Mouse (Mus musculus) embryonic fibroblast, embryonic 13.5 days (primary cell): ENCODE results near the gene Pi4kb. TPM values are rescaled to one million over a fixed set of nuclear protein-coding genes. Genes with fewer than 3 reads are reported as not detected.
A peak's percentile ranks its signal among the peaks of the same experiment; 100 is the strongest.
"Not testable (repeated sequence)": the region's sequence is repeated elsewhere in the genome, so short reads cannot be mapped to it uniquely, and the experiment has no call there.

Experiments used
- H3K27ac ChIP-seq: 2 replicates; pipeline ENCODE4 v1.5.1; 2012; ENCODE audit warnings: low read length, control low read depth, inconsistent platforms; ENCODE audit not compliant: insufficient read depth
- H3K4me1 ChIP-seq: 2 replicates; pipeline ENCODE4 v1.6.1; 2011; ENCODE audit warnings: low read length; ENCODE audit not compliant: control insufficient read depth, insufficient read depth
- H3K4me3 ChIP-seq: 2 replicates; pipeline ENCODE4 v1.5.1; 2011; ENCODE audit warnings: mild to moderate bottlenecking, control low read depth, low read length; ENCODE audit not compliant: insufficient read depth
- CTCF ChIP-seq: IDR thresholded peaks from 2 replicates; pipeline ENCODE4 v1.5.1; 2011; ENCODE audit warnings: mild to moderate bottlenecking, control low read depth, low read length, moderate library complexity, borderline replicate concordance; ENCODE audit not compliant: insufficient read depth
- POLR2A ChIP-seq: IDR thresholded peaks from 2 replicates; pipeline ENCODE4 v1.6.1; 2011; ENCODE audit warnings: low read depth, mild to moderate bottlenecking, control low read depth, low read length, moderate library complexity
- polyA plus RNA-seq: library from polyadenylated mRNA; stranded (reverse); fragments of >200 nt; gene quantifications from 2 replicates; pipeline ENCODE4 v1.2.4, GENCODE M21; 2011; ENCODE audit warnings: low read depth; ENCODE audit not compliant: missing spikeins, insufficient read length

Pi4kb gene
- polyA plus RNA-seq, 1 experiment, result 35.9 TPM

DNA sequence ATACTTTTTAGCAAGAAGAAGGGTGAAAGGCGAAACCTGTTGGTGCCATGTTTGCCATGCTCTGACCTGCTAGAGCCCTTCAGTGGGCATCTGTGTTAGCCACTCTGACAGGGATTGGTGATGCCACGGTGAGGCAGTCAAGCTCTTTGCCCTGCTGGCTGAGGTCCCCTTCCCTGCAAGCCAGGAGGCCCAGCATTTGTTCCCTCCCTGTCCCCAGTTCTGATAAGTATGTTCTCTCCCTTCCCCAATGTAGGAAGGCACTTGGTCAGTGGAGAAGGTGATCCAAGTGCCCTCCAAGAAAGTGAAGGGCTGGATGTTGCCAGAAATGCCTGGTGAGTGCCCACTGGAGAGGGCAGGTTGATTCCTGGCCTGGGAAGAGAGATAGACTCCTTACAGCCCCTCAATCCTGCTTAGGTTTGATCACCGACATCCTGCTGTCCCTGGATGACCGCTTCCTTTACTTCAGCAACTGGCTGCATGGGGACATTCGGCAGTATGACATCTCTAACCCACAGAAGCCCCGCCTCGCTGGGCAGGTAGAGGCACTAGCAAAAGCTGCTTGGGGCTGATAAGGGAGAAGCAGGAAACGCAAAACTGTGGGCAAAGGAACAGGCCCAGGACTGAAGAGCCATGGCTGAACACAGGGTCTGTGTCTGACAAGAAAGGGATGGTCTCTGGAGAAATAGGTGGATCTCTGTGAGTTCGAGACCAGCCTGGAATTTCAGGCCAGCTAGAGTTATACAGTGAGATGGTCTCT, 32.1 kb upstream of the Pi4kb start:
- H3K27ac ChIP-seq, H3K4me1 ChIP-seq, H3K4me3 ChIP-seq: not testable (repeated sequence)

GRCm38 (mm10) chr3:94943706-94944105, 30.8 kb upstream of the Pi4kb start:
- not testable (repeated sequence) for H3K4me1 ChIP-seq, H3K27ac ChIP-seq, H3K4me3 ChIP-seq

GRCm38 (mm10) chr3:94948066-94948614, 26.4 kb upstream of the Pi4kb start:
- H3K27ac ChIP-seq, result no peak overlapping the region
- H3K4me1 ChIP-seq, result no peaks in the 10 kb centered on the region
- no peak for TF ChIP-seq CTCF
- no peak for TF ChIP-seq POLR2A
- no peak overlapping the region for H3K4me3 ChIP-seq

GRCm38 (mm10) chr3:94949645-94950044, 24.9 kb upstream of the Pi4kb start:
- Histone ChIP-seq H3K4me1 (no peaks in the 10 kb centered on the region), H3K4me3 (no peak overlapping the region), H3K27ac (no peak overlapping the region)
- TF ChIP-seq CTCF (no peak), POLR2A (no peak)

GRCm38 (mm10) chr3:94952806-94953205, 21.7 kb upstream of the Pi4kb start:
- Histone ChIP-seq H3K4me3 (peak overlapping the region; percentile 66; the same call in 1 of the 2 replicates), H3K4me1 (peaks cover 4% of the 10 kb centered on the region; the same call in 1 of the 2 replicates), H3K27ac (no peak overlapping the region)
- TF ChIP-seq POLR2A (no peak), CTCF (no peak)

- Histone ChIP-seq H3K27ac (peak overlapping the region; percentile 82), H3K4me1 (peaks cover 4% of the 10 kb centered on the region; the same call in 1 of the 2 replicates), H3K4me3 (peak overlapping the region; percentile 66)
- TF ChIP-seq CTCF (no peak), POLR2A (no peak)
These were observed 21.2 kb upstream of the Pi4kb start for GRCm38 (mm10) chr3:94953384-94953763.

GRCm38 (mm10) chr3:94953764-94954616, 20.5 kb upstream of the Pi4kb start, which contains the start of gene Rfx5:
Gene Rfx5, plus strand, starts transcription at chr3:94954075.
- H3K27ac ChIP-seq, result peak within 1 kb of the TSS; percentile 82
- TF ChIP-seq CTCF, result no peak
- TF ChIP-seq POLR2A, result peak; percentile 58
- peak within 1 kb of the TSS; percentile 66 for H3K4me3 ChIP-seq
- H3K4me1 ChIP-seq, result peaks cover 4% of the 10 kb centered on the region; the same call in 1 of the 2 replicates

- no peak for TF ChIP-seq POLR2A
- H3K27ac ChIP-seq, result no peak overlapping the region
- peaks cover 4% of the 10 kb centered on the region; the same call in 1 of the 2 replicates for H3K4me1 ChIP-seq
- no peak overlapping the region for H3K4me3 ChIP-seq
These were observed 16.2 kb upstream of the Pi4kb start for GRCm38 (mm10) chr3:94958295-94958694.

DNA sequence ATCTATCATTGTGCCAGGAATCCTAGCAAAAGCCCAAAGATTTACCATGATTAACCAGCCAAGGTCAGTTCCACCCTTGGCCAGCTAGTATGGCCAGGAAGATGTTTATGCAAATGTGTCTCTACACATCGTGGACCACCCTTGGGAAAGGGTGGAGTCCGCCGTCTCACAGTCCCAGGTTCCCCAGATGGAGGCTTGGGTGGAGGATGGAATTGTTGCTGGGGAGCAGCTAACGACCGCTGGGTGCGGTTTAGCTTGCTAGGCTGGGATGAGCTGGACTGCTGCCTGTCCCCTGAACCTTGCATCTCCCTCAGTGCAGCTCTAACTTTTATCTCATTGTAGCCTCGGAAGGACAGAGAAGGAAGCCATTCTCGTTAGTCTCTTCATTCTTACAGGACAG, 14.7 kb upstream of the Pi4kb start:
- peaks cover 3% of the 10 kb centered on the region; the same call in 1 of the 2 replicates for H3K4me1 ChIP-seq
- TF ChIP-seq POLR2A (no peak; the same call in 1 of the 2 replicates), CTCF (no peak)

DNA sequence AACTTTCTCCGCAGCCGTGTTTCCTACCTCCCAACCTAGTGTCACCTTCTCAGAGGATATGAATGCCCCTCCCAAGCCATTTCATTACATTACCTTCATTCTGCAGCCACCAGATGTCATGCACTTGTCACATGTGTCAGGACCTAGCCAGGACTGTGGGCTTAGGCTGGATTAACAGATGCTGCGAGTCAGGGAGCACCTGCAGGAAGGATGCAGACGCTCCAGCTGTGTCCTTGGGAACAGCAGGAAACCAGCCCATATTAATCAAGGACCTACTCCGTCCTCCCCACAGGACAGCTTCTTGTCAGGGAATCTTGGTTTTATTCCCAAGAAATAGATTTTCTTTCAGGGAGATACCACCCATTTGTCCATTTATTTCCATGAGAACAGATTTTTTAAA, 14.2 kb upstream of the Pi4kb start:
- Histone ChIP-seq H3K27ac (no peak overlapping the region), H3K4me1 (no peaks in the 10 kb centered on the region), H3K4me3 (no peak overlapping the region)
- TF ChIP-seq POLR2A (peak; percentile 23; the same call in 1 of the 2 replicates), CTCF (no peak)

More for the DNA sequence above, 14.7 kb upstream of the Pi4kb start:
- Histone ChIP-seq H3K4me3 (no peak overlapping the region), H3K27ac (no peak overlapping the region)
